Mouse (Mus musculus) cerebellum, adult 9-11 months (tissue): ENCODE measurements at regions not wholly inside any gene's neighbourhood (a gene's known extent, or its start where the extent isn't known, plus 50 kb on each side); places are given as distances from the start of the nearest gene placed in this dataset.
A peak's percentile ranks its signal among the peaks of the same experiment; 100 is the strongest.
"Not testable (repeated sequence)": the region's sequence is repeated elsewhere in the genome, so short reads cannot be mapped to it uniquely, and the experiment has no call there.

ENCODE experiments used
- DNase-seq: peaks from one replicate; pipeline ENCODE4 v3.0.0; 2022

- DNase-seq = no peak
Observed at GRCm38 (mm10) chr6:68977959-68978358, 1442.4 kb upstream of the Tacstd2 start.

- no peak for DNase-seq
Observed at GRCm38 (mm10) chr6:68964012-68964411, 1428.4 kb upstream of the Tacstd2 start.

- not testable (repeated sequence) for DNase-seq
Observed at GRCm38 (mm10) chr6:68938104-68938503, 1402.5 kb upstream of the Tacstd2 start.

GRCm38 (mm10) chr6:68931860-68932259 is 1396.3 kb upstream of the Tacstd2 start:
- DNase-seq = not testable (repeated sequence)

GRCm38 (mm10) chr6:68915536-68915935 is 1379.9 kb upstream of the Tacstd2 start:
- no peak for DNase-seq

GRCm38 (mm10) chr6:68884130-68884529 is 1348.5 kb upstream of the Tacstd2 start:
- DNase-seq = no peak

- DNase-seq = not testable (repeated sequence)
Observed at GRCm38 (mm10) chr6:68852761-68853160, 1317.2 kb upstream of the Tacstd2 start.

GRCm38 (mm10) chr6:68852286-68852685 is 1316.7 kb upstream of the Tacstd2 start:
- no peak for DNase-seq

- DNase-seq = no peak
Observed at GRCm38 (mm10) chr6:68835186-68835585, 1299.6 kb upstream of the Tacstd2 start.

- DNase-seq = no peak
Observed at GRCm38 (mm10) chr6:68834633-68835032, 1299.0 kb upstream of the Tacstd2 start.

- DNase-seq = not testable (repeated sequence)
Observed at GRCm38 (mm10) chr6:68828460-68828859, 1292.9 kb upstream of the Tacstd2 start.

- DNase-seq = no peak
Observed at GRCm38 (mm10) chr6:68813346-68813745, 1277.8 kb upstream of the Tacstd2 start.

GRCm38 (mm10) chr6:68799205-68799604 is 1263.6 kb upstream of the Tacstd2 start:
- DNase-seq = not testable (repeated sequence)

GRCm38 (mm10) chr6:68771507-68771906 is 1235.9 kb upstream of the Tacstd2 start:
- no peak for DNase-seq

- DNase-seq = no peak
Observed at GRCm38 (mm10) chr6:68750451-68750850, 1214.9 kb upstream of the Tacstd2 start.

- no peak for DNase-seq
Observed at GRCm38 (mm10) chr6:68749699-68750098, 1214.1 kb upstream of the Tacstd2 start.

GRCm38 (mm10) chr6:68738573-68738972 is 1203.0 kb upstream of the Tacstd2 start:
- DNase-seq = no peak

- DNase-seq = no peak
Observed at GRCm38 (mm10) chr6:68736647-68737046, 1201.1 kb upstream of the Tacstd2 start.

- no peak for DNase-seq
Observed at GRCm38 (mm10) chr6:68736068-68736467, 1200.5 kb upstream of the Tacstd2 start.

GRCm38 (mm10) chr6:68711084-68711483 is 1175.5 kb upstream of the Tacstd2 start:
- DNase-seq = not testable (repeated sequence)

GRCm38 (mm10) chr6:68704291-68704800 is 1168.8 kb upstream of the Tacstd2 start:
- DNase-seq = not testable (repeated sequence)

GRCm38 (mm10) chr6:68680792-68681110 is 1145.2 kb upstream of the Tacstd2 start:
- not testable (repeated sequence) for DNase-seq

- no peak for DNase-seq
Observed at GRCm38 (mm10) chr6:68680099-68680791, 1144.6 kb upstream of the Tacstd2 start.

GRCm38 (mm10) chr6:68668433-68668832 is 1132.8 kb upstream of the Tacstd2 start:
- DNase-seq = peak; percentile 1

- not testable (repeated sequence) for DNase-seq
Observed at GRCm38 (mm10) chr6:68632309-68632708, 1096.7 kb upstream of the Tacstd2 start.
